Mouse (Mus musculus): ENCODE measurements around the gene Diras1. TPM values are rescaled to one million over a fixed set of nuclear protein-coding genes. Genes with fewer than 3 reads are reported as not detected.

The Diras1 gene
- total and polyA plus RNA-seq, 3 experiments: not detected

DNA sequence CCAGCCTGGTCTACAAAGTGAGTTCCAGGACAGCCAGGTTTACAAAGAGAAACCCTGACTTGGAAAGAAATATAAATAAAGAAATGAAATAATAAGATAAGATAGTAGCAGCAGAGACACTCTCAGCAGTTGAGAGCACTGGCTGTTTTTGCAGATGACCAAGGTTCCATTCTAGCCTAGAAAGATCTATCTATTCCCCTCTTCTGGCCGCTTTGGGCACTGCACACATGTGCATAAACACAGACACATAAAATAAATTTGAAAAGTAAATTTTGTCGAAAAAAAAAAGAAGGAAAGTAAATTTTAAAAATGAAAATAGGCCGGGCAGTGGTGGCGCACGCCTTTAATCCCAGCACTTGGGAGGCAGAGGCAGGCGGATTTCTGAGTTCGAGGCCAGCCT is 10.8 kb upstream of the Diras1 start:
- H3K36me3 ChIP-seq (replicated peaks in 1 of 2; ENCODE audit: control insufficient read depth in 1 of 2, insufficient read depth in 1 of 2, low read length in 1 of 2): peaks cover 0 to 29% of the 10 kb centered on the region in 2 experiments
- H3K4me1 ChIP-seq (ENCODE audit: control insufficient read depth in 1 of 2, insufficient read depth in 2 of 2): peaks cover 0 to 5% of the 10 kb centered on the region in 2 experiments; a peak in 2 of 4 replicates
- no peak overlapping the region for H3K9ac ChIP-seq (ENCODE audit: insufficient read depth, low read depth)
- peak; percentile 14 for TF ChIP-seq RAD21 (IDR thresholded peaks at IDR 0.05; ENCODE audit: low read depth, low read length)
- TF ChIP-seq POLR2AphosphoS2 (IDR thresholded peaks at IDR 0.05; ENCODE audit: low read depth, low read length): no peak
- no peak for TF ChIP-seq KAT2A (IDR thresholded peaks at IDR 0.05; ENCODE audit: insufficient replicate concordance, low read length)
- TF ChIP-seq RCOR1 (conservative IDR thresholded peaks at IDR 0.05; ENCODE audit: low read depth, low read length): no peak
- no peak for TF ChIP-seq NELFE (IDR thresholded peaks at IDR 0.05; ENCODE audit: low read depth, low read length)
- TF ChIP-seq ZC3H11A (IDR thresholded peaks at IDR 0.05; ENCODE audit: low read depth, low read length): no peak
- TF ChIP-seq MAX (IDR thresholded peaks at IDR 0.05; ENCODE audit: low read length): no peak
- TF ChIP-seq ELF1 (IDR thresholded peaks at IDR 0.05; ENCODE audit: low read depth, low read length): no peak
- TF ChIP-seq SMC3 (IDR thresholded peaks at IDR 0.05; ENCODE audit: low read depth, low read length): peak; percentile 29; the same call in 1 of the 2 replicates
- TF ChIP-seq ZNF384 (IDR thresholded peaks at IDR 0.05; ENCODE audit: low read depth, low read length): no peak
- no peak for TF ChIP-seq ETS1 (conservative IDR thresholded peaks at IDR 0.05; ENCODE audit: low read depth, low read length)
- no peak for TF ChIP-seq ZMIZ1 (IDR thresholded peaks at IDR 0.05; ENCODE audit: low read depth, low read length)
- no peak for TF ChIP-seq GABPA (IDR thresholded peaks at IDR 0.05; ENCODE audit: insufficient replicate concordance, low read depth, low read length)
- TF ChIP-seq CTCF (conservative IDR thresholded peaks at IDR 0.05 in 1 of 2, IDR thresholded peaks at IDR 0.05 in 1 of 2; ENCODE audit: low read depth in 2 of 2, low read length in 2 of 2): peak in 1 of 2 experiments; percentile 59; a peak in 2 of 4 replicates
- TF ChIP-seq HCFC1 (IDR thresholded peaks at IDR 0.05; ENCODE audit: low read depth, low read length): no peak
- no peak for TF ChIP-seq IRF4 (IDR thresholded peaks at IDR 0.05; ENCODE audit: low read depth, low read length)
- no peak for TF ChIP-seq SIN3A (IDR thresholded peaks at IDR 0.05; ENCODE audit: low read length)
- TF ChIP-seq UBTF (IDR thresholded peaks at IDR 0.05; ENCODE audit: low read depth, low read length): no peak
- TF ChIP-seq NRF1 (IDR thresholded peaks at IDR 0.05; ENCODE audit: low read depth, low read length): no peak
- TF ChIP-seq MEF2A (IDR thresholded peaks at IDR 0.05; ENCODE audit: borderline replicate concordance, low read depth, low read length): no peak
- TF ChIP-seq JUN (IDR thresholded peaks at IDR 0.05; ENCODE audit: insufficient read depth, low read depth, low read length): no peak
- TF ChIP-seq TBP (conservative IDR thresholded peaks at IDR 0.05; ENCODE audit: low read depth, low read length): no peak
- in situ Hi-C loops (cut with MboI; ENCODE audit: low pct_ligation_motif_present, low pct_unique_long_range_greater_than_20kb, low sequenced_read_pairs): no loop called here
- H3K27me3 ChIP-seq (replicated peaks): no peaks in the 10 kb centered on the region
- dilution Hi-C loops (cut with MboI; ENCODE audit: extremely low pct_ligation_motif_present, extremely low pct_unique_long_range_greater_than_20kb, low sequenced_read_pairs): no loop called here
- no peaks in the 10 kb centered on the region for H3K79me2 ChIP-seq (replicated peaks; ENCODE audit: control insufficient read depth, extremely low read depth, insufficient read depth, poor library complexity, severe bottlenecking)
- H3K9me3 ChIP-seq (replicated peaks; ENCODE audit: low read length): no peaks in the 10 kb centered on the region
- peak; percentile 49 for DNase-seq (ENCODE audit: extremely low read depth)
- H3K4me2 ChIP-seq (ENCODE audit: insufficient read depth, low read depth, poor library complexity, severe bottlenecking): no peak overlapping the region
- H3K27ac ChIP-seq (ENCODE audit: insufficient read depth, low read depth): no peak overlapping the region
- no peak overlapping the region for H3K4me3 ChIP-seq (replicated peaks in 1 of 3; ENCODE audit: low read depth in 2 of 3, low read length in 2 of 3, poor library complexity in 1 of 3)
